Mouse (Mus musculus): ENCODE measurements around the gene Spg20.

Gene Spg20

DNA sequence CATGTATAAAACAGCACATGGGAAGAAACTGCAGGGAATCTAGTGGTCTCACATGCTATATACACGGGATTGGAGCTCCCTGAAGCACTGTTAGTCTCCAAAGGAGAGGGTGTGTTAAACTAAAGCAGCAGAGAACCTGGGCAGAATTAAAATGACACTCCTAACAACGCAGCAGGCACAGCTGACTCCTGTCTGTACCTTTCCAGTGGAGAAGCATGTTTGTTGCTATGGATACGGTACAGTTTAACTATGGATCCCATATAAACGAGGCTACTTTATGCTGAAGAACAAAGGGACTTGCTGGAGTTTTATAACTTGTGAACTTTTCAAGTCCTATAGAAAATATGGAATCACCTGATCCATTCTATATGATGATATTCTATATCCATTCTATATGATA is 51.6 kb downstream of the Spg20 start:
- TF ChIP-seq CTCF (conservative IDR thresholded peaks at IDR 0.05; ENCODE audit: low read length), result no peak
- no peak overlapping the region for H3K4me3 ChIP-seq (replicated peaks; ENCODE audit: low read length)
- no peaks in the 10 kb centered on the region for H3K9me3 ChIP-seq (ENCODE audit: low read length)
- H3K36me3 ChIP-seq (ENCODE audit: insufficient read depth, low read length), result no peaks in the 10 kb centered on the region
- H3K27me3 ChIP-seq (ENCODE audit: insufficient read depth, low read length), result no peaks in the 10 kb centered on the region
- H3K4me1 ChIP-seq (replicated peaks; ENCODE audit: low read depth, low read length), result no peaks in the 10 kb centered on the region

DNA sequence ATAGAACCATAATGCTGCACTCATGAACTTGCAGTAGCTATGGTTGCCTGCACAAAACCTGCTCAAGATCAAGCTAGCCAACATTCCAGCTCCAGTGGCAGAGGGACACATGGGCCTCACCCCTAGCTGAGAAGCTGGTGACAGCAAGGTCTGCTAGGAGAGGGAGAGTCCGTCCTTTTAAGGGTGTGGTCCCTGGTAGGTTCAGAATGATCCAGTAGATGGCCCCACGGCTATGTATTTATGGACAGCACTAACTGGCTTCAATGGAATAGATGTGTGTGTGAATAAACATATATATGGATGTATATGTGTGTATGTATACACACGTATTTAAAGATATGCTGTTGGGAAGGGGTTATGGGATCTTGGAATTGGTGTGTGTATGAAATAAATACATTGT is 60.6 kb downstream of the Spg20 start:
- Histone ChIP-seq H3K9me3 (ENCODE audit: low read length) (no peaks in the 10 kb centered on the region), H3K4me3 (replicated peaks; ENCODE audit: low read length) (no peak overlapping the region)
- no peak for TF ChIP-seq POU5F1 (IDR thresholded peaks at IDR 0.05; ENCODE audit: borderline replicate concordance, low read length)
- TF ChIP-seq CTCF (conservative IDR thresholded peaks at IDR 0.05; ENCODE audit: low read length), result no peak
- no peak for TF ChIP-seq NANOG (IDR thresholded peaks at IDR 0.05; ENCODE audit: borderline replicate concordance, low read length)

DNA sequence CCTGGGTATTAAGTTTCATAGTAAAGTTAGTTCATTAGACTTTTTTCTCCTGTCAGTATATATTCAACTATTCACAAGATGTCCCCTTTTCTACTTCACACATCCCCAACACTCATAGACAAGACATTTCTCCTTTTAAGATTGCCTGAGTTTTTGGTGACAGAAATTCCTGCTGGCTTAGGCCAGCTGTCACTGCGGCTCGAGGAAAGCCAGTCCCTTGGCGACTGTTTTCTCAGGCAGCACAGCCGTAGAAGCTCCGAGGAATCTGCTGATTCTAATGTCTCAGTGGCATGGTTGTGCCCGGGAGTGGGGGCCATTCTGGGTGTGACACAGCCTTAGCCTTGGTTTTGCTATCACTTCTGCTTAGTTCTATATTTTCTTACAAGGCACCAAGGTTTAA is 65.4 kb downstream of the Spg20 start:
- no peaks in the 10 kb centered on the region for H3K9me3 ChIP-seq (ENCODE audit: low read length)
- H3K4me3 ChIP-seq (replicated peaks; ENCODE audit: low read length), result no peak overlapping the region
- TF ChIP-seq NANOG (IDR thresholded peaks at IDR 0.05; ENCODE audit: borderline replicate concordance, low read length) (no peak), POU5F1 (IDR thresholded peaks at IDR 0.05; ENCODE audit: borderline replicate concordance, low read length) (no peak), CTCF (conservative IDR thresholded peaks at IDR 0.05; ENCODE audit: low read length) (no peak)
- H3K36me3 ChIP-seq (ENCODE audit: insufficient read depth, low read length), result no peaks in the 10 kb centered on the region
- H3K4me1 ChIP-seq (replicated peaks; ENCODE audit: low read depth, low read length), result peaks cover 13% of the 10 kb centered on the region
- H3K27me3 ChIP-seq (ENCODE audit: insufficient read depth, low read length), result peaks cover 11% of the 10 kb centered on the region

More for the DNA sequence above, 60.6 kb downstream of the Spg20 start:
- Histone ChIP-seq H3K36me3 (ENCODE audit: insufficient read depth, low read length) (no peaks in the 10 kb centered on the region), H3K4me1 (replicated peaks; ENCODE audit: low read depth, low read length) (no peaks in the 10 kb centered on the region), H3K27me3 (ENCODE audit: insufficient read depth, low read length) (no peaks in the 10 kb centered on the region)

DNA sequence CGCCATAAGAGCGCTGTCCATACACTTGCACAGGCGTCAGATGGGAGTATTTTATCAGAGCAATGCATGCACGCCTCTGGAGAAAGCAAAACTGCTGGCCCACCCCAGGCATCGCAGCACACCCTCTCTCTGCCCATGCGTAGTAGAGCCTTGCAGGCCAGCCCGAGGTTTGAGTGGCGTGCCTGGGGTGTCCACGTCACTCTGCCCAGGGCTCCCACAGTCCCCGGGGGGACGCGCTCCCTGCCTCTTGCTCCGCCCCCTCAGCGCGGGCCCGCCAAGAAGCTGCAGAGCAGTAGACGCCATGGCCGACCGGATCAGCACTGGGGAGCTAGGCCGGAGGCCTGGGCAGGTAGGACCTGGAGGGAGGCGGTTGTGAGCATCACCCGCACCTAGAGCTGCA is 69.9 kb downstream of the Spg20 start, which contains the start of gene Sohlh2:
Gene Sohlh2 (plus strand): TSS at position 263 of the 400 bp plus-strand sequence.
- TF ChIP-seq NANOG (IDR thresholded peaks at IDR 0.05; ENCODE audit: borderline replicate concordance, low read length) (no peak), POU5F1 (IDR thresholded peaks at IDR 0.05; ENCODE audit: borderline replicate concordance, low read length) (no peak), CTCF (conservative IDR thresholded peaks at IDR 0.05; ENCODE audit: low read length) (no peak)
- peaks cover 27% of the 10 kb centered on the region for H3K27me3 ChIP-seq (ENCODE audit: insufficient read depth, low read length)

More for the DNA sequence above, 69.9 kb downstream of the Spg20 start, which contains the start of gene Sohlh2:
- Histone ChIP-seq H3K4me1 (replicated peaks; ENCODE audit: low read depth, low read length) (peaks cover 21% of the 10 kb centered on the region), H3K9me3 (ENCODE audit: low read length) (no peaks in the 10 kb centered on the region), H3K4me3 (replicated peaks; ENCODE audit: low read length) (peak within 1 kb of the TSS; percentile 76), H3K36me3 (ENCODE audit: insufficient read depth, low read length) (no peaks in the 10 kb centered on the region)

Measured in E14TG2a.4 (cell line).